Mouse (Mus musculus) G1E (cell line): ENCODE results near the gene Tbck. TPM values are rescaled to one million over a fixed set of nuclear protein-coding genes. Genes with fewer than 3 reads are reported as not detected.

Source experiments
- ATAC-seq: 2 replicates; pipeline ENCODE4 v1.8.0; 2016; ENCODE audit warnings: mild to moderate bottlenecking; ENCODE audit not compliant: insufficient number of reproducible peaks, poor library complexity, low FRiP score, severe bottlenecking; ENCODE audit errors: extremely low read depth
- DNase-seq: peaks from one replicate; pipeline ENCODE4 v3.0.0; 2012; ENCODE audit warnings: low spot score
- H3K27me3 ChIP-seq: 2 replicates; pipeline ENCODE4 v1.6.1; 2012; ENCODE audit warnings: mild to moderate bottlenecking, low read length, inconsistent platforms; ENCODE audit not compliant: insufficient read depth
- H3K36me3 ChIP-seq: replicated peaks from 2 replicates; pipeline ENCODE3; 2012; ENCODE audit warnings: mild to moderate bottlenecking, inconsistent platforms
- H3K4me1 ChIP-seq: 2 replicates; pipeline ENCODE4 v1.6.1; 2012; ENCODE audit warnings: low read depth, low read length, inconsistent platforms, mixed read lengths; ENCODE audit not compliant: insufficient read depth
- H3K4me3 ChIP-seq: 2 replicates; pipeline ENCODE4 v1.5.1; 2012; ENCODE audit warnings: low read depth, mild to moderate bottlenecking, inconsistent platforms, low read length, moderate library complexity, mixed read lengths
- H3K9me3 ChIP-seq: replicated peaks from 2 replicates; pipeline ENCODE4 v1.6.1; 2012; ENCODE audit warnings: inconsistent platforms
- CTCF ChIP-seq: IDR thresholded peaks from 2 replicates; pipeline ENCODE4 v1.5.1; 2012; ENCODE audit warnings: low read depth, low read length, inconsistent platforms, mixed read lengths
- GATA1 ChIP-seq: IDR thresholded peaks from 2 replicates; pipeline ENCODE4 v1.6.1; 2012; ENCODE audit warnings: borderline replicate concordance, low read length, inconsistent platforms, mixed read lengths
- GATA2 ChIP-seq: IDR thresholded peaks from 2 replicates; pipeline ENCODE4 v1.6.1; 2012; ENCODE audit warnings: low read depth, low read length, inconsistent platforms, borderline replicate concordance
- POLR2AphosphoS5 ChIP-seq: IDR thresholded peaks from 2 replicates; pipeline ENCODE4 v1.6.1; 2012; ENCODE audit warnings: low read depth, low read length, inconsistent platforms; ENCODE audit not compliant: insufficient replicate concordance
- TAL1 ChIP-seq: conservative IDR thresholded peaks from 2 replicates; pipeline ENCODE4 v1.6.1; 2012; ENCODE audit warnings: low read depth, low read length, inconsistent platforms, mixed read lengths
- polyA plus RNA-seq: library from polyadenylated mRNA; stranded (reverse); fragments of >175 nt; gene quantifications from 2 replicates; pipeline ENCODE4 v1.2.3, GENCODE M21; 2012
- total RNA-seq, 2 experiments: library from RNA; stranded (forward) in 1 of 2; stranded (reverse) in 1 of 2; fragments of 200-1000 nt in 1 of 2; fragments of >200 nt in 1 of 2; fragmentation: Nextera tagmentation in 1 of 2; gene quantifications; 2 replicates each; pipeline ENCODE4 v1.2.3; 2014 to 2017

Gene Tbck
- total and polyA plus RNA-seq, 3 experiments = 3.3 to 33.2 (median 22.9) TPM

DNA sequence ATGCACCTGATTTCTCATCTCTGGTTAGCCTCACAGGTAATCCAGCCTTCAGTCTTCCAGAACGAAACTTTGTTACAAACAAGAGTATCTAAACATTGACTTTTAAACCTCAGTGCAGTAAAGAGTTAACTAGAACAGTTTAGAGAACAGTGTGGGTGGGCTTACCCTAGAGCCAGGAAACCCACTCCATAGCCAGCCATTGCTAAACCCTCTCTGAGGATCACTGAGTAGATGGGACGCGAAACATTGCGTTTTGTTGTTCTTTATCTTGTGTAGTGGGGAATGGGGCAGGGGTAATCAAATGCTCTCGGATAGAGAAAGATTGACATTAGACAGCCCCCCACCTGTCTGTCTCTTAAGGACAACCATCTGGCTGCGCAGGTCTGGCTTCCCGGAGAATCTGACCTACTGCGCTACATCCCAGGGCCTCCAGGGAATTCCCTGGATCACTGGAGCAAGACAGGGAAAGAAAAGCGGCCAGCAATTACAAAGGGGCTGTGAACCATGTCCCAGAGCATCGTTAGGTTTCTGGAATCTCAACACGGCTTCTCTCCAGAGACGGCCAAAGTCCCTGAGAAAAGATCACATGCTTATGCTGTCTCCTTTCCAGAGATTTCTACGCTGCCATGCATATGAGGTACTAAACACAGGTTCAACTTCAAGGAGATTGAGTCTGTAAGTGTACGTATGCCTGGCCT is 192.2 kb downstream of the Tbck start:
- Histone ChIP-seq H3K4me1 (peaks cover 2% of the 10 kb centered on the region; the same call in 1 of the 2 replicates), H3K4me3 (no peak overlapping the region), H3K36me3 (no peaks in the 10 kb centered on the region), H3K27me3 (peaks cover 52% of the 10 kb centered on the region), H3K9me3 (no peaks in the 10 kb centered on the region)
- DNase-seq = no peak
- no peak for ATAC-seq
- no peak for TF ChIP-seq GATA2
- no peak for TF ChIP-seq POLR2AphosphoS5

- H3K9me3 ChIP-seq = no peaks in the 10 kb centered on the region
- no peak for ATAC-seq
- TF ChIP-seq GATA2 (no peak), CTCF (no peak), POLR2AphosphoS5 (no peak), TAL1 (no peak), GATA1 (no peak)
- no peak overlapping the region for H3K4me3 ChIP-seq
- H3K27me3 ChIP-seq = peaks cover 47% of the 10 kb centered on the region
- DNase-seq = no peak
- peaks cover 4% of the 10 kb centered on the region; the same call in 1 of the 2 replicates for H3K4me1 ChIP-seq
- H3K36me3 ChIP-seq = no peaks in the 10 kb centered on the region
Measured at GRCm38 (mm10) chr3:132876933-132877676, 193.2 kb downstream of the Tbck start.

GRCm38 (mm10) chr3:132880361-132880760 is 196.4 kb downstream of the Tbck start:
- Histone ChIP-seq H3K9me3 (no peaks in the 10 kb centered on the region), H3K4me1 (peaks cover 7% of the 10 kb centered on the region; the same call in 1 of the 2 replicates), H3K36me3 (no peaks in the 10 kb centered on the region), H3K27me3 (peaks cover 28% of the 10 kb centered on the region), H3K4me3 (no peak overlapping the region)
- TF ChIP-seq GATA1 (no peak), POLR2AphosphoS5 (no peak), CTCF (no peak), TAL1 (no peak), GATA2 (no peak)
- ATAC-seq (no peak), DNase-seq (no peak)

DNA sequence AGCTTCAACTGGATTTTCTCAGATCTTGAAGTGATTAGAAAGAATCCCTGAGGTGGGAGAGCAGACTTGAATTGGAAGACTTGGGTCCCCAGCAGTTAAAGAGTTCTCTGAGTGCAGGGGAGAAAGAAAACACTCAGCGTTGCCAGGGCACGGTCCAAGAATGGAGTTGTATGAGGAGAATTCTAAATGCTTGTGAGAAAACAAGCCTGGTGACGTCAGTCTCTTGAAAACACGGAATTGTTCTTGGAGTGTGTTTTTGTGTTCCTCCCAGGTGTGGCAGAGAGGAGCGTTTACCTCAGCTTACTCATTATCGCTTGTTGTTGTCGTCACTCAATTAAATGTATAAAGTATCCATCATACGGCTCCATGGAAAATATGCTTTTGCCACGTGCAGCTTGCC is 196.9 kb downstream of the Tbck start:
- no peak for DNase-seq
- H3K4me1 ChIP-seq = peaks cover 11% of the 10 kb centered on the region
- H3K36me3 ChIP-seq = no peaks in the 10 kb centered on the region
- H3K27me3 ChIP-seq = peaks cover 28% of the 10 kb centered on the region
- H3K9me3 ChIP-seq = no peaks in the 10 kb centered on the region
- no peak overlapping the region for H3K4me3 ChIP-seq
- no peak for TF ChIP-seq CTCF
- no peak for TF ChIP-seq TAL1
- TF ChIP-seq GATA1 = no peak
- no peak for TF ChIP-seq POLR2AphosphoS5
- no peak for TF ChIP-seq GATA2
- ATAC-seq = no peak

- H3K4me3 ChIP-seq = no peak overlapping the region
- peaks cover 29% of the 10 kb centered on the region for H3K4me1 ChIP-seq
- DNase-seq = no peak
- TF ChIP-seq GATA2 (no peak), CTCF (no peak), GATA1 (no peak), POLR2AphosphoS5 (no peak), TAL1 (no peak)
- no peaks in the 10 kb centered on the region for H3K9me3 ChIP-seq
- H3K36me3 ChIP-seq = no peaks in the 10 kb centered on the region
- no peak for ATAC-seq
- H3K27me3 ChIP-seq = peaks cover 15% of the 10 kb centered on the region
Measured at GRCm38 (mm10) chr3:132883256-132883655, 199.3 kb downstream of the Tbck start.

DNA sequence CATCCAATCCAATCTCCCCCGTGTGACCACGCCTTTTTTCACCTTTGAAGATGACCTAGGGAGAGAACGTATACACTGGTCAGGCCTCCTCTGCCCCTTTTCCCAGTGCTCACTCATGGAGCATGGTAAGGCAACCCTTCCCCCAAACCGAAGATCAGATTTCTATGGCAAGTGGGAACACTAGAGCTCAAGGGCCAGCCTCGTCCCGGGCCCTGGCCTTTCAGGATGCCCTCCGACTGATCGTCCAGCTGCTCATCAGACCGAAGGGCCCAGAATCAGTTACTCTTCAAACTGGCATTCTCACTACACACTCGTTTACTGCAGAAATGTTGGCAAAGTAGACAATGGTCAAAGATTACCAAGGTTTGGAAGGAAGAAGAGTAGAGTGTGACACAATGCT is 200.5 kb downstream of the Tbck start:
- ATAC-seq (no peak), DNase-seq (no peak)
- Histone ChIP-seq H3K4me1 (peaks cover 38% of the 10 kb centered on the region), H3K4me3 (no peak overlapping the region), H3K9me3 (no peaks in the 10 kb centered on the region), H3K27me3 (peaks cover 10% of the 10 kb centered on the region), H3K36me3 (no peaks in the 10 kb centered on the region)
- TF ChIP-seq GATA1 = no peak
- TF ChIP-seq GATA2 = no peak
- TF ChIP-seq TAL1 = no peak
- no peak for TF ChIP-seq CTCF
- TF ChIP-seq POLR2AphosphoS5 = no peak
